14 mouse cellular contexts compared by ENCODE assay signal in the genomic region with DNA sequence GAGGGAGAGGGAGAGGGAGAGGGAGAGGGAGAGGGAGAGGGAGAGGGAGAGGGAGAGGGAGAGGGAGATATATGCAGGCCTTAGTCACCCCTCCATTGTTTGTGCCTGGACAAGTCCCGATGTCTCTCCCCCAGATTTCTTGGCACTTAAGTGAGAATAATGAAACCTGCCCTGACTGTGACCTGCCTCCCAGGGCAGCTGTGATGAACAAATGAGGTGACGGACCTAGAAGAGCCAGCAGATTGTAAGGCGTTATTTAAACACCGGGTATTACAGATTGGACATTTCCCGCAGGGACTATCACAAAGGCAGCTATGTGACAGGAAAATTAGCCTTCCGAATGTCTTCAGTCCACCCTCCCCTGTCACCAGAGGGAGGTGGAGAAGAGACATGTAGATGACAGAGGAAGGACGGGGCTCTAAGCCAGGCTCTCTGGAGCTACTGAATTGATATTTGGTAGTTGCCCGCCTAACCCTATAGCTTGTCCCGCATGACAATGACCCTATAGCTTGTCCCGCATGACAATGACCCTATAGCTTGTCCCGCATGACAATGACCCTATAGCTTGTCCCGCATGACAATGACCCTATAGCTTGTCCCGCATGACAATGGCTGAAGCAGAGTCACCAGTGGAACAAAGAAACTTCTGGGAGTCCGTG.
DNase-seq lines count a peak whose midpoint lies in the region; ATAC-seq lines count a peak whose summit lies in the region.
"Had no signal": no experiment of that assay in that cellular context is flagged by ENCODE, and none has a peak within 500 bp of the region (broad histone marks: within the 10 kb centered on the region; RNA-seq: fewer than 3 reads in every experiment).

No protein-coding gene starts in this region.

- no peaks in the 10 kb centered on the region for H3K4me1 ChIP-seq in heart, embryonic 11.5 days (ENCODE audit: control insufficient read depth, insufficient read depth, low read length)
- H3K4me1 ChIP-seq in neural tube, embryonic 14.5 days (ENCODE audit: control insufficient read depth, insufficient read depth, low read length): 0 out of 2 replicates have a peak, but pooled peaks cover 7% of the 10 kb centered on the region

- no peak overlapping the region for H3K9ac ChIP-seq in heart, embryonic 11.5 days (ENCODE audit: low read depth, low read length)
- H3K9ac ChIP-seq in neural tube, embryonic 14.5 days (replicated peaks; ENCODE audit: low read depth, low read length): no peak overlapping the region
- H3K9ac ChIP-seq: embryonic facial prominence, embryonic 15.5 days; liver, embryonic 14.5 days had no signal

- WGBS in heart, embryonic 11.5 days (ENCODE audit: insufficient replicate concordance): 64% methylated on average over 14 of the region's 14 CpGs
- 30% methylated on average over 14 of the region's 14 CpGs for WGBS in neural tube, embryonic 14.5 days

- no peak overlapping the region for H3K4me2 ChIP-seq in heart, embryonic 11.5 days
- H3K4me2 ChIP-seq in neural tube, embryonic 14.5 days (ENCODE audit: low read depth, low read length): no peak overlapping the region
- H3K4me2 ChIP-seq: embryonic facial prominence, embryonic 15.5 days had no signal

- intact Hi-C loops in heart, postnatal 14 days (cut with DNase I): no loop called here
- intact Hi-C loops in left cerebral cortex, postnatal 14 days (cut with DNase I): no loop called here

- DNase-seq in heart, postnatal 14 days: no peak
- peak; percentile 9 for DNase-seq in retina, postnatal 1 day
- no peak for DNase-seq in retina, embryonic 14.5 days (ENCODE audit: low spot score)
- peak; percentile 60 for DNase-seq in lung, postnatal 10 days
- no peak for DNase-seq in left cerebral cortex, adult 9 months (ENCODE audit: low spot score in 2 of 2)
- no peak for DNase-seq in left cerebral cortex, postnatal 14 days (ENCODE audit: low spot score in 2 of 2)
- DNase-seq: adrenal gland, postnatal 25 days; cerebellum, postnatal 25 days; right cerebral cortex, postnatal 14 days had no signal

- 0 out of 2 replicates have a peak, but pooled peaks have one; percentile 24 for ATAC-seq in heart, embryonic 11.5 days (replicated peaks; ENCODE audit: insufficient number of reproducible peaks, low FRiP score, low TSS enrichment)
- peak; percentile 13; the same call in 1 of the 2 replicates for ATAC-seq in neural tube, embryonic 14.5 days (ENCODE audit: low read depth)

- H3K36me3 ChIP-seq in heart, embryonic 11.5 days (ENCODE audit: control insufficient read depth, insufficient read depth, low read length): no peaks in the 10 kb centered on the region
- no peaks in the 10 kb centered on the region for H3K36me3 ChIP-seq in neural tube, embryonic 14.5 days (ENCODE audit: control insufficient read depth, insufficient read depth, low read length)
- H3K36me3 ChIP-seq: embryonic facial prominence, embryonic 15.5 days had no signal

- H3K27ac ChIP-seq in heart, embryonic 11.5 days (ENCODE audit: low read depth, low read length): no peak overlapping the region
- H3K27ac ChIP-seq in neural tube, embryonic 14.5 days (ENCODE audit: low read depth, low read length): no peak overlapping the region
- H3K27ac ChIP-seq: embryonic facial prominence, embryonic 15.5 days; kidney, postnatal 0 days; liver, embryonic 14.5 days had no signal

- no peak overlapping the region for H3K4me3 ChIP-seq in heart, embryonic 11.5 days (ENCODE audit: low read depth, low read length)
- no peak overlapping the region for H3K4me3 ChIP-seq in neural tube, embryonic 14.5 days (ENCODE audit: low read depth, low read length)
- H3K4me3 ChIP-seq: embryonic facial prominence, embryonic 15.5 days had no signal

- no peaks in the 10 kb centered on the region for H3K9me3 ChIP-seq in heart, embryonic 11.5 days (replicated peaks; ENCODE audit: control insufficient read depth, low read length)
- H3K9me3 ChIP-seq in neural tube, embryonic 14.5 days (ENCODE audit: control insufficient read depth, low read length): no peaks in the 10 kb centered on the region
- H3K9me3 ChIP-seq: embryonic facial prominence, embryonic 15.5 days had no signal

- no peaks in the 10 kb centered on the region; the same call in 1 of the 2 replicates for H3K27me3 ChIP-seq in heart, embryonic 11.5 days (ENCODE audit: control insufficient read depth, insufficient read depth, low read length)
- H3K27me3 ChIP-seq in neural tube, embryonic 14.5 days (ENCODE audit: control insufficient read depth, insufficient read depth, low read length): no peaks in the 10 kb centered on the region
- H3K27me3 ChIP-seq: embryonic facial prominence, embryonic 15.5 days had no signal

Comparison
In these comparisons a context has a peak if more than half of its experiments do, and no peak if none do; other contexts are left out.
1. DNase-seq: peak in retina, postnatal 1 day (single experiment) and lung, postnatal 10 days (single experiment); none in heart, postnatal 14 days (0 of 2), retina, embryonic 14.5 days (single experiment), left cerebral cortex, adult 9 months (0 of 2) and left cerebral cortex, postnatal 14 days (0 of 2).